Mouse (Mus musculus): ENCODE measurements around the gene Adprm.
"Not testable (repeated sequence)": the region's sequence is repeated elsewhere in the genome, so short reads cannot be mapped to it uniquely, and the experiment has no call there.

Adprm gene

DNA sequence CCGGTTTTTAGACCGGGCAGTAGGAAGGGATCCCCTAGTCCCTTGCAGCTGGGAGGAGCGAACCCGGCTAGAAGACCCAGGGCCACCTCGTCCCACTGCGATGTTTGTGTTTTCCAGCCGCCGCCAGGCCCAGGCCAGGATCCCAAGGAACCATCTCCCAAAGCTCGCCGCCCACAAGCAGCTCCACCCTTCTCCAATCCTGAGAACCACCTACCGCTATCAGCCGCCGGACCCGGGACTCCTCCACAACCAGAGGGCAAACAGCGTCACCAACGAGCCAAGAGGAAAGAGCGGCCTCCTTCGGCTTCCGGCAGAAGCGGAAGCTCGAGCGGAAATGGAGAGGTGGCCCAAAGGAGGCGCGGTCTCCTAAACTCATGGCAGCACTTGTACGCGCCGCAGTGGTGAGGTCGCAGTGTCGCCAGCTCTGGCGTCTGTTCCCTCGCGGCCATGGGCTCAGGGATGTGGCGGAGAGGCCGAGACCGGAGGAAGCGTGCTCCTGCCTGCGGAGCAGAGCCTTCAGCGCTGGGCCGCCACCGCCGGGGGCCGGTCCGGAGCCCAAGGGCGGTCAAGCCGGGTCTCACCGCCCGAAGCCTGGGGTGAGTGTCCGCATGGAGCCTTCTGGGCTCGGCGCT is at the start of gene Adprm, which contains the start of gene Sco1:
Adprm (minus strand) TSS at position 274 of the 632 bp plus-strand sequence.
Sco1 (plus strand) TSS at position 350 of the 632 bp plus-strand sequence.
- peak; percentile 75 for DNase-seq (ENCODE audit: low spot score)

DNA sequence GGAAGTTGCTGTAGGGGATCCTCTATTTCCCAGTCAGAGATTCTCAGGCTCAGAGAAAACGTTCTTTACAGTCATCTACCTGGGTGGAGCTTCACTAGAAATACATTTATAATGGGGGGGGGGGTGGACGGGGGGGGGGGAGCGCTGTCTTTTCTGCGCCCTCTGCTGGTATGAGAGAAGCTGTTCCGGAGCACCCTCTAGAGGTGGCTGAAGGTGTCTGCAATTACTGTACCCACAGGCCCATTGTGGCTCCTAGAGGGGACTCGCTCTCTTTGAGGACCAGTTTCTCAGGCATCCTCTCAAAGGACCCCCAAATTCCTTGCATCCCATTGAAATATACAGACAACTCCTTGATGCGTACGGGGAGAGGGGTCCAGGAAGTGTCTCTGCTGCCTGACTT is 49.3 kb upstream of the Adprm start:
- DNase-seq (ENCODE audit: low spot score), result no peak

DNA sequence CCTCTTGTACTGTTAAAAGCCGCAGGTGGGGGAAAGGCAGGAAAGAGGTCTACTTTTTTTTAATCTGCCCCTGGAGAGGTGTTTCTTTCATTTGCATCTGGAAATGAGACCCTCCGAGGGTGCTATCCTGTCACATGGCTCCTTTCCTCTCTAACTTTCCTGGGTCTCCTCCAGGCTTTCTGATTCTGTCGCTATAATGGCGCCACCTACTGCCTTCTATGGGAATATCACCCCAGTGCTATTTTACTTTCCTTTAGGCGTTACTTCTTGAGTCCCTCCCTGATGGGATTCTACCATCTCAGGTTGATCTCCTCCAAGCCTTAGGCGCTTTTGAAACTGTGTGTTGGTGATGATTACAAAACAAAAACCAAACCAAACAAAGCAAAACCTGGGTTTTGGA is 47.8 kb upstream of the Adprm start:
- no peak for DNase-seq (ENCODE audit: low spot score)

DNA sequence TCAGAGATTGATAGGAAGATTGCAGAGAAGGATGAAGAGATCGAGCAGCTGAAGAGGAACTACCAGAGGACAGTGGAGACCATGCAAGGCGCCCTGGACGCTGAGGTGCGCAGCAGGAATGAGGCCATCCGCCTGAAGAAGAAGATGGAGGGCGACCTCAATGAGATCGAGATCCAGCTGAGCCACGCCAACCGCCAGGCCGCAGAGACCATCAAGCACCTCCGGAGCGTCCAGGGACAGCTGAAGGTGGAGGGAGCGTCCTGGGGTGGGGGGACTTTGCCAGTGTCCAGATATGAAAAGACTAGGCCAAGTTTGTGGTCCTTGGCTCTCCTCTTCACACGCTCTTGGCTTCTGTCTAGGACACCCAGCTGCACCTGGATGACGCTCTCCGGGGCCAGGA is 46.8 kb upstream of the Adprm start:
- DNase-seq (ENCODE audit: low spot score), result no peak

DNA sequence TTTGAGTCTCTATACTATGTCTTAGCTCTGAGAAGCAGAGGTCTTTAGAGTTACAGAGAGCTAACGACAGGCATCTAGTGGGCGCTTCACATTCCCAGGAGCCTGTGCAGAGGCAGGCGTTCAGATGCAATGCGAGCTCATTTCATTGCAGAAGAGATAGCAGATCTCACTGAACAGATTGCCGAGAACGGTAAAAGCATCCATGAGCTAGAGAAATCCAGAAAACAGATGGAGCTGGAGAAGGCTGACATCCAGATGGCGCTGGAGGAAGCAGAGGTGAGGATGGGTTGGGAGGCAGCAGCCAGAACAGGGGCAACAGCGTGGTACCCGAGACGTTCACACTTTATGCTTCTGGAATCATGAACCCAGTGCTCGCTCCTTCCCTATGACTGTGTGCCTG is 46.0 kb upstream of the Adprm start:
- no peak for DNase-seq (ENCODE audit: low spot score)

DNA sequence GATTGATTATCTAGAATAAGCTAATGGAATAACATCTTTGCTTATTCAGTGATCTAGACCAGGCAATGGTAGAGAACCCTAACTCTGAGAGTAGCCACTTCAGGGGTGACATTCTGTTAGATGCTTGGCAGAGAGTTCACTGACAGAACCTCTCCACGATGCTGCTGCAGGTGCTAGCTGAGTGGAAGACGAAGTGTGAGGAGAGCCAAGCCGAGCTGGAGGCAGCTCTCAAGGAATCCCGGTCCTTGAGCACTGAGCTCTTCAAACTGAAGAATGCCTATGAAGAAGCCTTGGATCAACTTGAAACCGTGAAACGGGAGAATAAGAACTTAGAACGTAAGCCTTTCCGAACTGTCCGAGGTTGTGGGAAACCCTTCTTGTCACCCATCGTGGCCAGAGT is 45.3 kb upstream of the Adprm start:
- DNase-seq (ENCODE audit: low spot score), result no peak

DNA sequence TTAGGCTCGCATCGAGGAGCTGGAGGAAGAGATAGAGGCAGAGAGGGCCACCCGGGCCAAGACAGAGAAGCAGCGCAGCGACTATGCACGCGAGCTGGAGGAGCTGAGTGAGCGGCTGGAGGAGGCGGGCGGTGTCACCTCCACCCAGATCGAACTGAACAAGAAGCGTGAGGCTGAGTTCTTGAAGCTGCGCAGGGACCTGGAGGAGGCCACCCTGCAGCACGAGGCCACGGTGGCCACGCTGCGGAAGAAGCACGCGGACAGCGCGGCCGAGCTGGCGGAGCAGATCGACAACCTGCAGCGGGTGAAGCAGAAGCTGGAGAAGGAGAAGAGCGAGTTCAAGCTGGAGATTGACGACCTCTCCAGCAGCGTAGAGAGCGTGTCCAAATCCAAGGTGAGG is 42.1 kb upstream of the Adprm start:
- no peak for DNase-seq (ENCODE audit: low spot score)

DNA sequence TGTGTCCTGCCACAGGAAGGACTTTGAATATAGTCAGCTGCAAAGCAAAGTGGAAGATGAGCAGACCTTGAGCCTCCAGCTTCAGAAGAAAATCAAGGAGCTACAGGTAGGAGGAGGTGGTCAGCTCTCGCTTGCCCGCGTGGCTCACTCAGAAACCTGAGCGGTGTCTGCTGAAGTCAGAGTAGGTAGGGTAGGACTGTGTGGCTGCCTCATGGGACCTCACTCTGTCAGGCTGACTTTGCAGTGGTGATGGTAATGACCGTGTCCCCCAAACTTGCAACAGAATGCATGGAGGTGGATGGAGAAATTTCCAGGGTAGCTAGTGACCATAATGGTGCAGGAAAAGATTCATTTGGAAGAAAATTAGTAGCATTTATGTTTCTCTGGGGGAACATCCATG is 41.3 kb upstream of the Adprm start:
- no peak for DNase-seq (ENCODE audit: low spot score)

DNA sequence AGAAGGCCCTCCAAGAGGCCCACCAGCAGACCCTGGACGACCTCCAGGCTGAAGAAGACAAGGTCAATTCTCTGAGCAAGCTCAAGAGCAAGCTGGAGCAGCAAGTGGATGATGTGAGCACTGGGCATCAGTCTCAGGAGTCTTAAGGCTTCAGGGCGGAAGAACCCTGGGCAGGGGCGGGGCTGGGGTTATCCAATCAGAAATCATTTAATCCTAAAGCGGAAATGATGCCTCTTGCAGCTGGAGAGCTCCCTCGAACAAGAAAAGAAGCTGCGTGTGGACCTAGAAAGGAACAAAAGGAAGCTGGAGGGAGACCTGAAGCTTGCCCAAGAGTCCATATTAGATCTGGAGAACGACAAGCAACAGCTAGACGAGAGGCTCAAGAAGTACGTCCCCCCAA is 40.8 kb upstream of the Adprm start:
- no peak for DNase-seq (ENCODE audit: low spot score)

DNA sequence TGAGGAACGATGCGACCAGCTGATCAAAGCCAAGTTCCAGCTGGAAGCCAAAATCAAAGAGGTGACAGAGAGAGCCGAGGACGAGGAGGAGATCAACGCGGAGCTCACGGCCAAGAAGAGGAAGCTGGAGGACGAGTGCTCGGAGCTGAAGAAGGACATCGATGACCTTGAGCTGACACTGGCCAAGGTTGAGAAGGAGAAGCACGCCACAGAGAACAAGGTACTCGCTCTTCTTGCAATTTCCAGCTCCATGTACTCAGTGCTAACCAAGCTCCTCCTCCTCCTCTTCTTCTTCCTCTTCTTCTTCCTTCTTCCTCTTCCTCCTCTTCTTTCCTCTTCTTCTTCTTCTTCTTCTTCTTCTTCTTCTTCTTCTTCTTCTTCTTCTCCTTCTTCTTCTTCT is 40.0 kb upstream of the Adprm start:
- not testable (repeated sequence) for DNase-seq (ENCODE audit: low spot score)

DNA sequence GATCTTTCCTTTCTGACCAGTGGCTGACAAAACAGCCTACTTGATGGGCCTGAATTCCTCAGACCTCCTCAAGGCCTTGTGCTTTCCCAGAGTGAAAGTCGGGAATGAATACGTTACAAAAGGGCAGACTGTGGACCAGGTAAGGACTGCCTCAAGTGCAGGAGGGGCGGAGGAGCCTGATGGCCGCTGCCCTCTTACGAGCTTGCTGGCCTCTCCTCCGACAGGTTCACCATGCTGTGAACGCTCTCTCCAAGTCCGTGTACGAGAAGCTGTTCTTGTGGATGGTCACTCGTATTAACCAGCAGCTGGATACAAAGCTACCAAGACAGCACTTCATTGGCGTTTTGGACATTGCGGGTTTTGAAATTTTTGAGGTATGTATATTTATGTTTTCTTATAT is 34.8 kb upstream of the Adprm start:
- DNase-seq (ENCODE audit: low spot score), result no peak

DNA sequence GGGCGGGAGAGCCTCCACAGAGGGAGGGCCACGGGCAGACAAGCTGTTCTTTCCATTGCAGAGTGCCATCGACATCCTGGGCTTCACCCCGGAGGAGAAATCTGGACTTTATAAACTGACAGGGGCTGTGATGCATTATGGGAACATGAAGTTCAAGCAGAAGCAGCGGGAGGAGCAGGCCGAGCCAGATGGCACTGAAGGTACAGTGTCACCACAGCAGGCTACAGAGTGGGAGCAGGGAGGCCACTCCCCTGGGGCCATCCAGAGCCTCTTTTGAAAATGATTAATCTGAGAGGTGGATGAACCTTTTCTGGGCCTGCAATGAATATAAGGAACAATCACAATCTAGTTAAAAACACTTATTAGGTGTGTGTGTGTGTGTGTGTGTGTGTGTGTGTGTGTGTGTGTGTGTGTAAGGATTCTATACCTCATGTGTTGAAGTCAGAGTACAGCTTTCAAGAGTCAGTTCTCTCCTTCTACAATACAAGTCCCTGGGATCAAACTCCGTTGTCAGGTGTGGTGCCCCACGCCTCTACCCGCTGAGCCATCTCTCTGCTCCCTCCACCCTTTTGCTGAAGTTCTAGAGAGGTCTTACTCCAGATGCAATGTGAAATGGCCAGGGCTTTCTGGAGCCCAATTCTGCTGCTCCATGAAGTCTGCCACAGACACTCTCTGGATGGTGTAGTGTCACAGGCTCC is 34.2 kb upstream of the Adprm start:
- DNase-seq (ENCODE audit: low spot score), result no peak

DNA sequence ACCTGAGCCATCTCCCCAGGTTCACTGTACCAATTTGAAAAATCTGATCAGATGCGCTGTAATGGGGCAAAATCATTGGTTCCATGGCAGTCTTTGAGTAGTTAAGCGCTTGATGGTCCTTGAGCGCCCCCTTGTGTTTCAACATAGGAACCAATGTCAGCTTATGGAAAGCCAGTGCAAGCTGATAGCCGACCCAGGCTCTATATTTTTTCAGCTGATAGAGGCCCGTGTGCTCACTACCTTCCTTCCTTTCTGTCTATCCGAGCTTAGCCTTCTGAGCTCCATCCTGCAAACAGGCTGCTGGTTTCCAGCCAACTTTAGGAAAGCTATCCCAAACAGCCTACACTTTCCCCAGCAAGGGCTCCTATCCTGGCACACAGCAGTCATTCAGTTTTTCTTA is 33.1 kb upstream of the Adprm start:
- peak; percentile 14 for DNase-seq (ENCODE audit: low spot score)

DNA sequence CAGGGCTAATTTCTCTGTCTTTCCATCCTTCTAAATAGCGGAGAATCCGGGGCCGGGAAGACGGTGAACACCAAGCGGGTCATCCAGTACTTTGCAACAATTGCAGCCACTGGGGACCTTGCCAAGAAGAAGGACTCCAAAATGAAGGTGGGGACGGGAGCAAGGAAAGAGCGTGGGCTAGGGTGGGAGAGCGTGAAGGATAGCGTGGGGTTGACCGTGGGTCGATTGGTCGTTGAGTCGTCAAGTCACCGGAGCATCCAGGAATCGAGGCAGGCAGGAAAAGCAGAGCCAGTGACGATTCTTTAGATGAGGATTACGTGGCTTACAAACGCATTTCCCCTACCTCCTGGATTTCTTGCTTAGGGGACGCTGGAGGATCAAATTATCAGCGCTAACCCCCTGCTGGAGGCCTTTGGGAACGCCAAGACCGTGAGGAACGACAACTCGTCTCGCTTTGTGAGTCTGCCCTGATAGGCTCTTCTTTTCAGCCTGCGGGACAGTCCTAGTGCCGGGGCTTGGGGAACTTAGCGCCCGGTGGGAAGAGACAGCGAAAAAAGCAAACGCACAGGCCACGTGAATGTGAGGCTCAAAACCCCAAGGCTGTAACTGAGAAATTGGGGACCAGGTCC is 31.4 kb upstream of the Adprm start:
- no peak for DNase-seq (ENCODE audit: low spot score)

DNA sequence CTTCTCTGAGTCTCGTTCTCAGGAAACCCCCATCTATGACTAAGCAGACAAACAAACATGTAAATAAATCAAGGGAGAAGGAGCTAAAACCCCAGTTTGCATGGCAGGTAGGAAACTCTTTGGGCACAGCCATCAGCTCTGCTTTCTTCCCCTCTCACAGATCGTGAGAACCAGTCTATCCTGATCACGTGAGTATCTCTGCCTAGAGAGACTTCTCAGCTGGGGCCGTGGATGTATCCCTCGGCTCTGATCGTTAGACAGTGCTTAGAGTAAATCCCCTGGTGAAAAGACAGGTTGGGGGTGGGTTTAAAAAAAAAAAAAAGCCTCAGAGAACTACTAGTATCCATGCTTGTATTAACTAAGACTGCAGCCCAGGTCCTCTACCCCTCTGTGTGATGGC is 30.8 kb upstream of the Adprm start:
- no peak for DNase-seq (ENCODE audit: low spot score)

DNA sequence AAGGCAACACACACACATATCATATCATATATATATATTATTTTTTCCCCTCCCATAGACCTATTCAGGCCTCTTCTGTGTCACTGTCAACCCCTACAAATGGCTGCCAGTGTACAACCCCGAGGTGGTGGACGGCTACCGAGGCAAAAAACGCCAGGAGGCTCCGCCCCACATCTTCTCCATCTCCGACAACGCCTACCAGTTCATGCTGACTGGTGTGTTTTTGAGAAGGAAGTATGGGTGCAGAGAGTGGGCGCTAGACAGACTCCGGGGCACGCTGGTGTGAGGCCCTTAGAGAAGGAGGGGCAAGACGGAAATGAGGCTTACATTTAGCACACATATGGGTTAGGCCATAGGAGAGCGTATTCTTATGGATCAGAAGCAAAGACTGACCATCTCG is 30.4 kb upstream of the Adprm start:
- DNase-seq (ENCODE audit: low spot score), result no peak

DNA sequence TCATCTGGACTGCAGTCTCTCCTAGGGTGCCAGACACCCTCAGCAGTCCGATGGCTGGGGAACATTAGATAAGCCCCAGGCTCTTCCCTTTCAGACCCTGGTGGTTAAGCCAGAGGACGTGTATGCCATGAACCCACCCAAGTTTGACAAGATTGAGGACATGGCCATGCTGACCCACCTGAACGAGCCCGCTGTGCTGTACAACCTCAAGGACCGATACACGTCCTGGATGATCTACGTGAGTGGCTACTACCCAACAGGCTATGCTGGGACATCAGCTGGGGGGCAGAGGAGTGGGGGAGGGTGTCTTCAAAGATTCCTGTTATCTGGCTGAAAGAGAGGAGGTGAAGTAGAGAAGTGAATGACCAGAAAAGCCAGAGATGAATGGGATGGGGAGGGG is 29.8 kb upstream of the Adprm start:
- DNase-seq (ENCODE audit: low spot score), result no peak

DNA sequence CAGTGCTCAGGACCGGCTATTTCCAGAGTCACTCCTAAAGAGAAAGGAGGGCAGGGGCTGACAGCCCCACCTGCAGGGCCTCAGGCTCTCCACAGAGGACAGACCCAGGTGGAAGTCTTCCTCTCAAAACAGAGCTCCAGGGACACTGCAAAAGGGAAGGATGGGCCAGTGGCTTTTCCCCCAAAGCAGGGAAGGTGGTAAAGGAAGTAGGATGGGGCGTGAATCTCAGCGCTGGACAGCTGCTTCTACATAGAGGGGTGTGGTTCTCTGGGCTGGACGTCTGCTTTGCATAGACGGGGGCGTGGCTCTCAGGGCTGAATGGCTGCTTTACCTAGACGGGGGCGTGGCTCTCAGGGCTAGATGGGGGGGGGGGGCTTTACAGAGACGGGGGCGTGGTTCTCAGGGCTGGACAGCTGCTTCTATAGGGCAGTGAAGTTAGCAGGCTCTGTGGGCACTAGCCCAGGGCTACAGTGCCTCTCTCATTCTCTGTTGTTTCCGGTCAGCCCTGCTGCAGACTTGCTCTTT is 28.8 kb upstream of the Adprm start:
- DNase-seq (ENCODE audit: low spot score), result no peak

DNA sequence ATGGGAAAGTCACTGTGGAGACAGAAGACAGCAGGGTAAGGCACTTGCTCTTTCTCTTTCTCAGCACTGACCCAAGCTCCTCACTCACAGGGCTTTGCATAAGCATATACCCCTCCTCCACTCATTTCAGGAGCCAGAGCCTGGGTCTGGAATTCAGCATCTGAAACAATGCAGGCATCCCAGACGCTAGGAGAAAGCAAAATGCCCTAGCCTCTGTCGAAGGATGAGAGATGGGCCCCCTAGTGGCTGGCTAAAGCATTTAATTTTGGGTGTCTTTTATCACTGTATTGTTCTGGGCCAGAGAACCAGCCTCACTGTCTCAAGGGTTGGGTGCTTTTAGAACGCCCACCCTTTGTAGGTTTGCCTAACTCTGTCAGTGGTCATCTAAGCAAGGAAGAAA is 27.8 kb upstream of the Adprm start:
- DNase-seq (ENCODE audit: low spot score), result peak; percentile 15

DNA sequence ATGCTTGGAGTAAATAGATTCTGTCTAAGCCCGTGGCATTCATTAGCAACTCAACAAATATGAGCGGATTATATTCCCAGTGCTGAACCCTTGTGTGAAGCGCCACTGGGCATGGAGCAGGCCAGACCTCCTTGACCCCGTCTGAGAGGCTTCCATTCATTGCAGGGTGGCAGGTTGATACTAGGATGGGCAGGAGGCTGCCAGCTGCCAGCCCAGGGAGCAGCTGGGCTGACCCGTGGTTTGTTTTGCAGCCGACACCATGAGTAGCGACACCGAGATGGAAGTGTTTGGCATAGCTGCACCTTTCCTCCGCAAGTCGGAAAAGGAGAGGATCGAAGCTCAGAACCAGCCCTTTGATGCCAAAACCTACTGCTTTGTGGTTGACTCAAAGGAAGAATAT is 27.3 kb upstream of the Adprm start:
- DNase-seq (ENCODE audit: low spot score), result no peak

DNA sequence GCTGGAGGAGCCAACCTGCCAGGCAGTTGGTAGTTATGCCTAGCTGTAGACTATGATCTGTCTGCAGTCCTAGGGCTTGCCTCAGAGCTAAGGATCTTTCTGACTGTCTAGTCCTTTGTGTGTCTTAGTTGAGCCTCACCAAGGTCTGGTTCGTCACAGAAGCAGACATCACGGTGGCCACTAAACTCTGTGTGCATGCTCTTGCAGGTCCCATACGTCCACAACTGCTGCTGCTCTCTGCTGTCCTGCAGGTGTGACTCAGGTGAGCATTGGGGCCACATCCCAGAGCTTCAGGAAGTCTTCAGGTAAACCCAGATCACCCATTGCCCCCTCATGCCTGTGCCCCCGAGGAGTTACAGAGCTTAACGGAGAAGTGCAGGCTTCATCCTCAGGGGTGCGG is 26.5 kb upstream of the Adprm start:
- no peak for DNase-seq (ENCODE audit: low spot score)

DNA sequence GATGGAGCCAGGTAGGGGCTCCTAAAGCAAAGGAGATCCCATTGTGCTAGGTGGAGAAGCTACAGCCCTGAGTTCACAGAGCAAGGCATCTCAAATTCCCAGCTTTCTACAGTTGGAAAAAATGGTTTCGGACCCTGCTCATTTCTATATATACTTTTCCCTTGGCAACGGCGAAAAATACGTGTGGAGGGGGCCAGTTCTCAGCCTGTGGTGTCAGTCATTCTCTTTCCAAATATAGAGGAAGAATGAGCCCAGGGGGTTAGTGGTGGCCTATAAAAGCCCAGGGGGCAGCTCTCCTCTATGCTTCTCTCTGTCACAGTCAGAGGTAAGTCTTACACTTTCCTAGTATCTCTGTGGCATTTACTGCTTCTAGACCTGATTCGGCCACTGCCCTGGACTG is 25.6 kb upstream of the Adprm start, which contains the start of gene Myh3:
Myh3 (plus strand) TSS at position 301 of the 400 bp plus-strand sequence.
- no peak for DNase-seq (ENCODE audit: low spot score)

DNA sequence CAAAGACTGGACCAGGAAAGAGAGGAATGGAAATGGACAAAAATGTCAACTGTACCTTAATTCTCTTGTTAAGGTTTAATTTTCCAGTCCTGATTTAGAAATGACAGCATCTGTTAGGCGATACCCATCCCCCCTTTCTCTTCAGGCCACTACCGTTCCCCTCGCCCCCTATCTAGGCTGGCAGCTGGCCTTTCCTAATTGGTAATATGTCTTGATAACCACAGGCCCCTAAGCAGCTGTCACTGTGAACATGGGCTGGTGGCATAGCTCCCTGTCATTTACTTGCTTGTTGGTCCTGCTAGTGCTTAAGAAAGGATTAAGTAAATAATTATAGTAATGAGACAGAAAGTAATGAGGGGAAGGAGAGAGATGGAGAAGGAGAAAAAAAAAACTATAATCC is 25.0 kb upstream of the Adprm start:
- no peak for DNase-seq (ENCODE audit: low spot score)
